Mouse (Mus musculus) adrenal gland, postnatal 25 days (tissue): ENCODE data around the gene Anapc11. TPM values are rescaled to one million over a fixed set of nuclear protein-coding genes. Genes with fewer than 3 reads are reported as not detected.
"Not testable (repeated sequence)": the region's sequence is repeated elsewhere in the genome, so short reads cannot be mapped to it uniquely, and the experiment has no call there.

Source experiments
- DNase-seq: peaks from one replicate; pipeline ENCODE4 v3.0.0; 2021; ENCODE audit warnings: mixed read lengths
- total RNA-seq: library from RNA; stranded (reverse); gene quantifications from 2 replicates; pipeline ENCODE4 v1.2.3, GENCODE M21; 2021

Anapc11 gene
- total RNA-seq, 1 experiment from 2014 or later: 102 TPM

GRCm38 (mm10) chr11:120575046-120575445 is 23.2 kb upstream of the Anapc11 start:
- no peak for DNase-seq

GRCm38 (mm10) chr11:120575940-120576339 is 22.3 kb upstream of the Anapc11 start:
- DNase-seq: no peak

GRCm38 (mm10) chr11:120576365-120576981 is 21.7 kb upstream of the Anapc11 start:
- DNase-seq: no peak

GRCm38 (mm10) chr11:120577211-120578023 is 20.8 kb upstream of the Anapc11 start:
- DNase-seq: no peak

- no peak for DNase-seq
These were observed 20.1 kb upstream of the Anapc11 start for GRCm38 (mm10) chr11:120578024-120578693.

- no peak for DNase-seq
These were observed 19.5 kb upstream of the Anapc11 start for GRCm38 (mm10) chr11:120578694-120579243.

GRCm38 (mm10) chr11:120579316-120580107 is 18.7 kb upstream of the Anapc11 start:
- DNase-seq: peak; percentile 64

GRCm38 (mm10) chr11:120580190-120580589 is 18.0 kb upstream of the Anapc11 start:
- no peak for DNase-seq

- DNase-seq: peak; percentile 48
These were observed 17.3 kb upstream of the Anapc11 start for GRCm38 (mm10) chr11:120580871-120581331.

GRCm38 (mm10) chr11:120581490-120582267 is 16.5 kb upstream of the Anapc11 start, which contains the start of gene Arhgdia:
Arhgdia (minus strand) TSS chr11:120581624.
- DNase-seq: peak; percentile 92

- DNase-seq: no peak
These were observed 15.8 kb upstream of the Anapc11 start for GRCm38 (mm10) chr11:120582268-120582981.

- DNase-seq: not testable (repeated sequence)
These were observed 15.3 kb upstream of the Anapc11 start for GRCm38 (mm10) chr11:120582982-120583293.

GRCm38 (mm10) chr11:120583937-120584336 is 14.3 kb upstream of the Anapc11 start:
- DNase-seq: no peak

- no peak for DNase-seq
These were observed 9.7 kb upstream of the Anapc11 start for GRCm38 (mm10) chr11:120588531-120588930.

GRCm38 (mm10) chr11:120597240-120598235 is 683 bp upstream of the Anapc11 start:
- peak; percentile 31 for DNase-seq

GRCm38 (mm10) chr11:120598990-120599549 is 849 bp downstream of the Anapc11 start:
- no peak for DNase-seq

- no peak for DNase-seq
These were observed 2.5 kb downstream of the Anapc11 start for GRCm38 (mm10) chr11:120600716-120601115.

GRCm38 (mm10) chr11:120603545-120603944 is 5.3 kb downstream of the Anapc11 start:
- DNase-seq: no peak

- DNase-seq: no peak
These were observed 7.4 kb downstream of the Anapc11 start for GRCm38 (mm10) chr11:120605667-120606066.
